Mouse (Mus musculus): Measurements from ENCODE around the gene Disp2. TPM values are rescaled to one million over a fixed set of nuclear protein-coding genes. Genes with fewer than 3 reads are reported as not detected.

The Disp2 gene
- polyA plus RNA-seq, 1 experiment: 5.8 TPM

- 59% methylated on average over 1 of the region's 1 CpGs for WGBS
- Histone ChIP-seq H3K4me3 (replicated peaks; ENCODE audit: extremely low read depth, low read depth, low read length) (no peak overlapping the region), H3K4me1 (ENCODE audit: control insufficient read depth, insufficient read depth, low read length) (peaks cover 5% of the 10 kb centered on the region; the same call in 1 of the 2 replicates)
- DNase-seq: no peak
- TF ChIP-seq CTCF (IDR thresholded peaks at IDR 0.05; ENCODE audit: insufficient read depth, low read length) (no peak), POLR2A (IDR thresholded peaks at IDR 0.05; ENCODE audit: borderline replicate concordance, extremely low read depth, low read depth, low read length) (no peak)
Measured at GRCm38 (mm10) chr2:118781115-118781514, 1.6 kb downstream of the Disp2 start.

- no peak for DNase-seq
- H3K4me1 ChIP-seq (ENCODE audit: control insufficient read depth, insufficient read depth, low read length): peaks cover 5% of the 10 kb centered on the region; the same call in 1 of the 2 replicates
Measured at GRCm38 (mm10) chr2:118782303-118782702, 2.8 kb downstream of the Disp2 start.

DNA sequence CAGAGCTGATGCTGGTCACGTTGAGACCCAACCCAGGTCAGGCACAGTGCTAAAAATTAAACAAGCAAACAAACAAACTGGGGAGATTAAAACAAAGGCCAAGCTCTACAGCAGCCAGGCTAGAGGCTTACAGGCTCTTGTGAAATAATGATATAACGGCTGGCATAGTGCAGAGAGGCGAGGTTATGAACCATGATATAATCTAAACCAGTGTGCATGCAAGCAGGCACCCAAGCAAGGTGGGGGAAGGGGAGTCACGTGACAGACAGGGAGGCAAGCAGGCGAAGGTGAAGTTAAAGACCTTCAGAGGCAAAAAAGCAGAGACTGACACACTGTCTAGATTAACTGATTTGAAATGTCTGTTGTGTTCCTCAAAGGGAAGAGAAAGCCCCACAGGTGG lies 3.6 kb downstream of the Disp2 start:
- TF ChIP-seq CTCF (IDR thresholded peaks at IDR 0.05; ENCODE audit: insufficient read depth, low read length): no peak
- no peak for TF ChIP-seq POLR2A (IDR thresholded peaks at IDR 0.05; ENCODE audit: borderline replicate concordance, extremely low read depth, low read depth, low read length)
- H3K4me3 ChIP-seq (replicated peaks; ENCODE audit: extremely low read depth, low read depth, low read length): no peak overlapping the region
- WGBS: 38% methylated on average over 5 of the region's 5 CpGs

More at GRCm38 (mm10) chr2:118782303-118782702, 2.8 kb downstream of the Disp2 start:
- WGBS: 39% methylated on average over 4 of the region's 4 CpGs
- no peak for TF ChIP-seq CTCF (IDR thresholded peaks at IDR 0.05; ENCODE audit: insufficient read depth, low read length)
- no peak for TF ChIP-seq POLR2A (IDR thresholded peaks at IDR 0.05; ENCODE audit: borderline replicate concordance, extremely low read depth, low read depth, low read length)
- H3K4me3 ChIP-seq (replicated peaks; ENCODE audit: extremely low read depth, low read depth, low read length): no peak overlapping the region

GRCm38 (mm10) chr2:118783663-118784062 lies 4.1 kb downstream of the Disp2 start:
- Histone ChIP-seq H3K4me3 (replicated peaks; ENCODE audit: extremely low read depth, low read depth, low read length) (no peak overlapping the region), H3K4me1 (ENCODE audit: control insufficient read depth, insufficient read depth, low read length) (peaks cover 5% of the 10 kb centered on the region; the same call in 1 of the 2 replicates)
- WGBS: 85% methylated on average over 7 of the region's 7 CpGs
- no peak for TF ChIP-seq CTCF (IDR thresholded peaks at IDR 0.05; ENCODE audit: insufficient read depth, low read length)
- DNase-seq: no peak

More for the DNA sequence above, 3.6 kb downstream of the Disp2 start:
- H3K4me1 ChIP-seq (ENCODE audit: control insufficient read depth, insufficient read depth, low read length): peaks cover 5% of the 10 kb centered on the region; the same call in 1 of the 2 replicates
- no peak for DNase-seq

- H3K4me1 ChIP-seq (ENCODE audit: control insufficient read depth, insufficient read depth, low read length): no peaks in the 10 kb centered on the region
- no peak for DNase-seq
- TF ChIP-seq CTCF (IDR thresholded peaks at IDR 0.05; ENCODE audit: insufficient read depth, low read length): no peak
- no peak for TF ChIP-seq POLR2A (IDR thresholded peaks at IDR 0.05; ENCODE audit: borderline replicate concordance, extremely low read depth, low read depth, low read length)
- 76% methylated on average over 5 of the region's 5 CpGs for WGBS
- H3K4me3 ChIP-seq (replicated peaks; ENCODE audit: extremely low read depth, low read depth, low read length): no peak overlapping the region
Measured at GRCm38 (mm10) chr2:118786525-118786924, 7.0 kb downstream of the Disp2 start.

DNA sequence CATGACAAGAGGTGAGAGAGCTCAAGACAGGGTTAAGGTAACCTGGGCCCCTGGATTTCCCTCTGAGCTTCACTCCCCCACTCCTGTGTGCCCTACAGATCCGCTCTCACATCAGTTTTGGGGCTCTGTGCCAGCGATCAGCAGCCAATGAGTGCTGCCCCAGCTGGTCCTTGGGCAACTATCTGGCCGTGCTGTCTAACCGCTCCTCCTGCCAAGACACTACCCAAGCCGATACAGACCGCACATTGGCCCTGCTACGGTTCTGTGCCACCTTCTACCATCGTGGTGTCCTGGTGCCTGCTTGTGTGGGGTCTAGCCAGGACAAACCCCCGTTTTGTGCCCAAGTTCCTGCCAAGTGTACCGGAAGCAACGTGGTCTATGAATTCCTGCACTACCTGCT lies 10.0 kb downstream of the Disp2 start:
- DNase-seq: no peak
- Histone ChIP-seq H3K4me1 (ENCODE audit: control insufficient read depth, insufficient read depth, low read length) (no peaks in the 10 kb centered on the region), H3K4me3 (replicated peaks; ENCODE audit: extremely low read depth, low read depth, low read length) (no peak overlapping the region)
- TF ChIP-seq POLR2A (IDR thresholded peaks at IDR 0.05; ENCODE audit: borderline replicate concordance, extremely low read depth, low read depth, low read length) (no peak), CTCF (IDR thresholded peaks at IDR 0.05; ENCODE audit: insufficient read depth, low read length) (no peak)
- WGBS: 87% methylated on average over 11 of the region's 11 CpGs

- TF ChIP-seq POLR2A (IDR thresholded peaks at IDR 0.05; ENCODE audit: borderline replicate concordance, extremely low read depth, low read depth, low read length) (no peak), CTCF (IDR thresholded peaks at IDR 0.05; ENCODE audit: insufficient read depth, low read length) (no peak)
- 64% methylated on average over 12 of the region's 12 CpGs for WGBS
- Histone ChIP-seq H3K4me3 (replicated peaks; ENCODE audit: extremely low read depth, low read depth, low read length) (no peak overlapping the region), H3K4me1 (ENCODE audit: control insufficient read depth, insufficient read depth, low read length) (no peaks in the 10 kb centered on the region)
- DNase-seq: no peak
Measured at GRCm38 (mm10) chr2:118790221-118790550, 10.7 kb downstream of the Disp2 start.

DNA sequence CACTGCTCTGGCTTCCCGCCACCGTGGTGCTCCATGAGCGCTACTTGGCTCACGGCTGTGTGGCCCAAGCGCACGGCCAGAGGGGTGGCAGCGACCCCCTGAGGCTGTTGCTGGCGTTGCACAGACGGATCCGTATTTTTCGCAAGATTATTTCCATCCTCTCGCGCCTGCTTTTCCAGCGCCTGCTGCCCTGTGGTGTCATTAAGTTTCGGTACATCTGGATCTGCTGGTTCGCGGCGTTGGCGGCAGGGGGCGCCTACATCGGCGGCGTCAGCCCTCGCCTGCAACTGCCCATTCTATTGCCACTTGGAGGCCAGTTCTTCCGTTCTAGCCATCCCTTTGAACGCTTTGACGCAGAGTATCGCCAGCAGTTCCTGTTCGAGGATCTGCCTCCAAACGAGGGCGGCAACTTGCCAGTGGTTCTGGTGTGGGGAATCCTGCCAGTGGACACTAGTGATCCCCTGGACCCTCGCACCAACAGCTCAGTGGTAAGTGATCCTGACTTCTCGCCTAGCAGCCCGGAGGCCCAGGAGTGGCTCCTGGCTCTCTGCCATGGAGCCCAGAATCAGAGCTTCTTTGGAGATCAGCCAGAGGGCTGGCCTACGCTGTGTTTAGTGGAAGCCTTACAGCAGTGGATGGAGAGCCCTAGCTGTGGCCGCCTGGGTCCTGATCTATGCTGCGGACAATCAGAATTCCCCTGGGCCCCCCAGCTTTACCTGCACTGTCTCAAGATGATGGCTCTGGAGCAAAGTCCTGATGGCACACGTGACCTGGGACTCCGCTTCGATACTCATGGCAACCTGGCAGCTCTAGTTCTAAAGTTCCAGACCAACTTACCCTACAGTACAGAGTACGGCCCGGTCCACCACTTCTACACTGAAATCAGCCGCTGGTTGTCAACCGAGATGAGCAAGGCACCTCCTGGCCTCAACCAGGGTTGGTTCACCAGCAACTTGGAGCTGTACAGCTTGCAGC lies 11.3 kb downstream of the Disp2 start:
- TF ChIP-seq CTCF (IDR thresholded peaks at IDR 0.05; ENCODE audit: insufficient read depth, low read length) (peak; percentile 43), POLR2A (IDR thresholded peaks at IDR 0.05; ENCODE audit: borderline replicate concordance, extremely low read depth, low read depth, low read length) (no peak)
- 22% methylated on average over 44 of the region's 44 CpGs for WGBS
- Histone ChIP-seq H3K4me1 (ENCODE audit: control insufficient read depth, insufficient read depth, low read length) (no peaks in the 10 kb centered on the region), H3K4me3 (replicated peaks; ENCODE audit: extremely low read depth, low read depth, low read length) (peak overlapping the region; percentile 23)
- peak; percentile 72 for DNase-seq

- TF ChIP-seq CTCF (IDR thresholded peaks at IDR 0.05; ENCODE audit: insufficient read depth, low read length): no peak
- no peak for TF ChIP-seq POLR2A (IDR thresholded peaks at IDR 0.05; ENCODE audit: borderline replicate concordance, extremely low read depth, low read depth, low read length)
- 89% methylated on average over 26 of the region's 26 CpGs for WGBS
Measured at GRCm38 (mm10) chr2:118791591-118792258, 12.2 kb downstream of the Disp2 start.

More at GRCm38 (mm10) chr2:118791591-118792258, 12.2 kb downstream of the Disp2 start:
- no peak overlapping the region for H3K4me3 ChIP-seq (replicated peaks; ENCODE audit: extremely low read depth, low read depth, low read length)
- no peaks in the 10 kb centered on the region for H3K4me1 ChIP-seq (ENCODE audit: control insufficient read depth, insufficient read depth, low read length)
- DNase-seq: no peak

All from lung, adult 2 months (tissue).